Mouse (Mus musculus) heart, postnatal 0 days (tissue): ENCODE data around the gene Trpv4.

Experiments
- CTCF ChIP-seq: IDR thresholded peaks from 2 replicates; pipeline ENCODE4 v1.5.1; 2016; ENCODE audit warnings: antibody characterized with exemption, control low read depth, low read depth
- EP300 ChIP-seq: IDR thresholded peaks from 2 replicates; pipeline ENCODE4 v1.6.1; 2016; ENCODE audit warnings: antibody characterized with exemption, low read depth

- no peak for TF ChIP-seq CTCF
- TF ChIP-seq EP300: no peak
Measured at GRCm38 (mm10) chr5:114645916-114646315, 12.3 kb downstream of the Trpv4 start.
